Mouse (Mus musculus): ENCODE data around the gene Hist1h3e. TPM values are rescaled to one million over a fixed set of nuclear protein-coding genes. Genes with fewer than 3 reads are reported as not detected.

Gene Hist1h3e
- polyA plus RNA-seq, 1 experiment from 2014 or later = 1.7 TPM

DNA sequence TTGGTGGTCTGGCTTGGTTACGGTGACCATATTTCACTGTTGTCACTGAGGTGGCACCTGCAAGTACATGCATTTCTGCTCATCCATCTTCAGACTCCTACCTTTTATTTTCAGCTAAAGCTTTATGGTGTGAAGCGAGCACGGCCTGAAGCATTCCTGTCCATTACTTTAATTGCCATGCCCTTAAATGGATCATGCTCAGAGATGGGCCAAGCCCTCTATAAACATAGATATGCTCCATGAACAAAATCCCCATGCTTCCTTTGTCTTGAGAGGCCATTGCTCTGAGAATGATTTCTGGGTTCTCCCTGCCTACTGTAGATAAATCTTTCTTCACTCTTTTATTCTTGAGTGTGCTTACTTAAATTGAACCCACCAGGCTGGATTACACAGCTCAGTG lies 42.3 kb upstream of the Hist1h3e start:
- ATAC-seq (no peak), DNase-seq (ENCODE audit: low spot score) (no peak)
- no peaks in the 10 kb centered on the region for H3K27me3 ChIP-seq (replicated peaks; ENCODE audit: insufficient read depth, low read length)
- no peaks in the 10 kb centered on the region for H3K4me1 ChIP-seq (ENCODE audit: insufficient read depth, low read depth, low read length)
- H3K27ac ChIP-seq (ENCODE audit: low read length) = no peak overlapping the region
- H3K4me2 ChIP-seq (replicated peaks; ENCODE audit: low read depth, low read length) = no peak overlapping the region
- 76% methylated on average over 3 of the region's 3 CpGs for WGBS
- H3K9me3 ChIP-seq (ENCODE audit: low read length) = no peaks in the 10 kb centered on the region
- no peaks in the 10 kb centered on the region for H3K36me3 ChIP-seq (ENCODE audit: insufficient read depth, low read length)
- TF ChIP-seq EP300 (IDR thresholded peaks at IDR 0.05) (no peak), CTCF (IDR thresholded peaks at IDR 0.05) (no peak)
- no peak overlapping the region for H3K4me3 ChIP-seq (ENCODE audit: low read depth, low read length)
- H3K9ac ChIP-seq (replicated peaks; ENCODE audit: low read depth) = no peak overlapping the region

DNA sequence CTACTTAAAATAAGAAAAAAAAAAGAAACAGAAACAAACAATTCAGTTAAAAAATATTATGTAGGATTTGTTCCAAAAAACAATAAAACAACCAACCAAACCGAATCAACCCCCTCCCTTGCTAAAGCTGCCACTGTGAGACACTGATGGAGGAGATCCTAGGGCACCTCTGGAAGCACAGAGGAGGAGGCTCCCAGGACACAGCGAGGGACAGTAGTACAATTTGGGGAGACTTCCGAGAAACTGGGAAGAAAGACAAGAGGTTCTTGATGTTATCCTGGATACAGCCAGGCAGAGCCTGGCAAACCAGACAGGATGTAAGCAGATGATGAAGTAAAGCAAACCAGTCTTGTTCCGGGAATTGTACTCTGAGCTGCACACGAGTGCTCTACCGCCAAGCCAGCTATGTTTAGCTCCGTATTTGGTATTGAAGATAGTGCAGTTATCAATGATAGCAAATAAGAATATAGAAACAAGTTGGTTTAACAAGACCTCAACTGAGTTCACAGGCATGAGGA lies 41.1 kb upstream of the Hist1h3e start:
- TF ChIP-seq CTCF (IDR thresholded peaks at IDR 0.05) (no peak), EP300 (IDR thresholded peaks at IDR 0.05) (peak; percentile 76)
- peak; percentile 52 for DNase-seq (ENCODE audit: low spot score)
- no peaks in the 10 kb centered on the region for H3K4me1 ChIP-seq (ENCODE audit: insufficient read depth, low read depth, low read length)
- no peak overlapping the region for H3K9ac ChIP-seq (replicated peaks; ENCODE audit: low read depth)
- ATAC-seq = peak; percentile 62; the same call in 1 of the 2 replicates
- 55% methylated on average over 7 of the region's 7 CpGs for WGBS
- no peak overlapping the region for H3K4me3 ChIP-seq (ENCODE audit: low read depth, low read length)
- no peaks in the 10 kb centered on the region for H3K36me3 ChIP-seq (ENCODE audit: insufficient read depth, low read length)
- H3K27ac ChIP-seq (ENCODE audit: low read length) = no peak overlapping the region
- no peaks in the 10 kb centered on the region for H3K27me3 ChIP-seq (replicated peaks; ENCODE audit: insufficient read depth, low read length)
- H3K9me3 ChIP-seq (ENCODE audit: low read length) = no peaks in the 10 kb centered on the region
- H3K4me2 ChIP-seq (replicated peaks; ENCODE audit: low read depth, low read length) = no peak overlapping the region

DNA sequence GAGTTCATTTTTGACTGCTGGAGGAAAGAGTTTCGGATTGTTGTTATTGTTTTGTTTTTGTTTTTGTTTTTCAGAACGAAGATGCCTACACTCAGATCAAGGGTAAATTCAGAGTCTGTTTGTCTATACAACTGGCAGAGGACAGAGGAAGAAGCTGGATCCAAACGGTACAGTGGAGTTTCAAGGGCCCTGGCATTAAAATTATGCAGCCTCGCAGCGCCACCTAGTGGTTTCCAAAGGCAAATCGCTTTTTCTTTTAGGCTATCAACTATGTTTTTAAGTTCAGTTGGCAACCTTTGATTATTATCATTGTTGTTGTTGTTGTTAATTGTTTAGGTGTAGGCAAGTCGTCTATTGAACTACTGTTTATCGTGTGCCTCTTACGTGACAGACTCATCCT lies 35.8 kb upstream of the Hist1h3e start:
- H3K27ac ChIP-seq (ENCODE audit: low read length) = no peak overlapping the region
- no peak overlapping the region for H3K9ac ChIP-seq (replicated peaks; ENCODE audit: low read depth)
- H3K9me3 ChIP-seq (ENCODE audit: low read length) = no peaks in the 10 kb centered on the region
- H3K36me3 ChIP-seq (ENCODE audit: insufficient read depth, low read length) = no peaks in the 10 kb centered on the region
- DNase-seq (ENCODE audit: low spot score) (peak; percentile 90), ATAC-seq (peak; percentile 56; the same call in 1 of the 2 replicates)
- 4% methylated on average over 9 of the region's 9 CpGs for WGBS
- no peak overlapping the region for H3K4me2 ChIP-seq (replicated peaks; ENCODE audit: low read depth, low read length)
- no peak overlapping the region for H3K4me3 ChIP-seq (ENCODE audit: low read depth, low read length)
- no peaks in the 10 kb centered on the region for H3K4me1 ChIP-seq (ENCODE audit: insufficient read depth, low read depth, low read length)
- TF ChIP-seq CTCF (IDR thresholded peaks at IDR 0.05) (peak; percentile 85), EP300 (IDR thresholded peaks at IDR 0.05) (peak; percentile 67; the same call in 1 of the 2 replicates)
- H3K27me3 ChIP-seq (replicated peaks; ENCODE audit: insufficient read depth, low read length) = no peaks in the 10 kb centered on the region

DNA sequence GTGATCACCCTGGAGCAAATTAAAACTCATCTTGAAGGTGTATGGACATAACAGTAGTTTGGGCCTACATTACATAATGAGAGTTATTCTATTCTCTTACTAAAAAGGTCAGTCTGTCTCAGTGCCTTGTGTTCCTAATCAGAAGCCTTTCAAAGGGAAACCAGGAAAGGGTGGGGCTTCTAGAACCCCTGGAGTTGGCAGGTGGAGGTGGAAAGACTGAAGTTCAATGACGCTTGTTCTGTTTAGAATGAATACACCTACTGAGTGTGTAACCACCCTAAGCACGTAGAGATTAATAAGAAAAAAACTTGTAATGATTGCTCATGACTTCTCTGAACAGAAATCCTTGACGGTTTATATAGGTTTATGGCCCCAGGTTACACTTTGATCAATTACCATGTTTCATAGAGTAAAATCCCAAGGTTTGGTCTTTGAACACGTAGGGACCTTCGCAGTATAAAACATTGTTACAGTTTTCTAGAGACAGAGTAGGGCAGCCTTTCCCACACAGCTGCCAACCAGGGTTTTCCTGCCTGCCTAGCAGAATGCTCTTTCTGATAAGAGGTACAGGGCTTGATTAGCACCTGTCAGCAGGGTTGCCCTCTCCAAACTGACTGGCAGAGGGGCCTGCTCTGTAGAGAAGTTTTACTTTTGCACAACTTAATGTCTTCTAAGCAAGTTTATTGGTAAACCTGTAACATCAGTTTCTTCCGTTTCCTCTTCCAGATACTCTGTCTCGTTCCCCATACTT lies 33.6 kb upstream of the Hist1h3e start:
- no peak for DNase-seq (ENCODE audit: low spot score)
- H3K4me3 ChIP-seq (ENCODE audit: low read depth, low read length) = no peak overlapping the region
- no peak for ATAC-seq
- H3K27me3 ChIP-seq (replicated peaks; ENCODE audit: insufficient read depth, low read length) = no peaks in the 10 kb centered on the region
- no peak for TF ChIP-seq EP300 (IDR thresholded peaks at IDR 0.05)
- TF ChIP-seq CTCF (IDR thresholded peaks at IDR 0.05) = no peak
- WGBS = 79% methylated on average over 7 of the region's 7 CpGs
- H3K9ac ChIP-seq (replicated peaks; ENCODE audit: low read depth) = no peak overlapping the region
- no peaks in the 10 kb centered on the region for H3K36me3 ChIP-seq (ENCODE audit: insufficient read depth, low read length)
- H3K27ac ChIP-seq (ENCODE audit: low read length) = no peak overlapping the region
- no peaks in the 10 kb centered on the region for H3K4me1 ChIP-seq (ENCODE audit: insufficient read depth, low read depth, low read length)
- H3K9me3 ChIP-seq (ENCODE audit: low read length) = no peaks in the 10 kb centered on the region
- H3K4me2 ChIP-seq (replicated peaks; ENCODE audit: low read depth, low read length) = no peak overlapping the region

DNA sequence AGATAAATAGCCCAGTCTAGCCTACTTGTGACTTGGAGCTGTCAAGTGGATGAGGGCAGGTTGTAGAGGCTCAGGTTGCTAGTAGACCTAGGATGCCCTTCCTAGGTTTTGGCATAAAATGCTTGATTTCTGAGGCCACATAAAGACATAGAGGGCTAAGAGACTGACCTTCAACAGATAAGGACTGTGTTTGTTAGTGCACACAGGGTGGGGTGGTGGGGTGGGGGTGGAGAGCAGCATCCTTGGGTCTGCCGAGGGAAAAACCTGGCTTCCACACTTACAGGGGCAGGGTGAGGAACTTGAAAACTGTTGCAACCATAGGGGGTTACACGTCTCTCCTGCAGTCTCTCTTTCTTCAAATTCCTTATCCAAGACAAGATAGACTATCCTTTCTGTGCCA lies 33.0 kb upstream of the Hist1h3e start:
- H3K4me3 ChIP-seq (ENCODE audit: low read depth, low read length) = no peak overlapping the region
- no peak for ATAC-seq
- no peaks in the 10 kb centered on the region for H3K36me3 ChIP-seq (ENCODE audit: insufficient read depth, low read length)
- no peaks in the 10 kb centered on the region for H3K4me1 ChIP-seq (ENCODE audit: insufficient read depth, low read depth, low read length)
- H3K9ac ChIP-seq (replicated peaks; ENCODE audit: low read depth) = no peak overlapping the region
- 81% methylated on average over 2 of the region's 2 CpGs for WGBS
- H3K27me3 ChIP-seq (replicated peaks; ENCODE audit: insufficient read depth, low read length) = no peaks in the 10 kb centered on the region
- TF ChIP-seq CTCF (IDR thresholded peaks at IDR 0.05) = no peak
- TF ChIP-seq EP300 (IDR thresholded peaks at IDR 0.05) = no peak
- no peak overlapping the region for H3K27ac ChIP-seq (ENCODE audit: low read length)
- H3K4me2 ChIP-seq (replicated peaks; ENCODE audit: low read depth, low read length) = no peak overlapping the region
- no peaks in the 10 kb centered on the region for H3K9me3 ChIP-seq (ENCODE audit: low read length)
- no peak for DNase-seq (ENCODE audit: low spot score)

DNA sequence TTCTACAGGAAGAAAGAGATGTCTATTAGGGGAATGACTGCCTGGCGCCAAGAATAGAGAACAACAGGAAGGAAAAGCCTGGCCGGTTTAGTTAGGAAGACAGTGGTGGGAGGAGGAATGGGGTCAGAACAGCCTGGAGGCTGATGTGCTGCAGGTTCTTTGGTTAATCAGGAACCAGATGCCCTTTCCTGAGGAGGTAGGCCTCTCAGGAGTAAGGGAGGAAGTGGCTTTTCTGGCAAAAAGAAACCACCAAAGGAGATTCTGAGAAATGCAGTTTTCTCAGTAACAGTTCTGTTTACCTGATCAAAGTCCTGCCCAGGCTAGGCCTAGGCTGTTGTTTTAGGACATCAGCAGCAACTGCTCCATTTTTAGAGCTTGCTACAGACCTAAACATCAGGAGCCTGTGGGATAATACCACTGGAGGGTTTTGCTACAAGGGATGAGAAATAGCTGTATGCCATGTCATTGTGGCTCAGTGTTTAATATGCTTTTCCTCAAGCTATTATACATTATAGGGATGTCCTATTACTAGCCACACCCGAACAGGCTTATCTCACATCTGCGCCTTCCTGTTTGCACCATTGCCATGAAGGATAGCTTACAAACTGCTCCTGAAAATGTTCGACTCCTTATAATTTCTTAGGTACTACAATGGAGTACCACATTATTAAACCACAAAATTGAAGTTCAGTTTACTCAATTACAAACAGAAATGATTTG lies 31.0 kb upstream of the Hist1h3e start:
- peak; percentile 50 for DNase-seq (ENCODE audit: low spot score)

More for the DNA sequence above, 31.0 kb upstream of the Hist1h3e start:
- no peaks in the 10 kb centered on the region for H3K9me3 ChIP-seq (ENCODE audit: low read length)
- no peak overlapping the region for H3K4me3 ChIP-seq (ENCODE audit: low read depth, low read length)
- H3K9ac ChIP-seq (replicated peaks; ENCODE audit: low read depth) = no peak overlapping the region
- TF ChIP-seq EP300 (IDR thresholded peaks at IDR 0.05) = peak; percentile 62; the same call in 1 of the 2 replicates
- TF ChIP-seq CTCF (IDR thresholded peaks at IDR 0.05) = no peak
- H3K4me1 ChIP-seq (ENCODE audit: insufficient read depth, low read depth, low read length) = no peaks in the 10 kb centered on the region
- WGBS = 50% methylated on average over 5 of the region's 5 CpGs
- H3K4me2 ChIP-seq (replicated peaks; ENCODE audit: low read depth, low read length) = no peak overlapping the region
- peak overlapping the region; percentile 57 for H3K27ac ChIP-seq (ENCODE audit: low read length)
- H3K36me3 ChIP-seq (ENCODE audit: insufficient read depth, low read length) = no peaks in the 10 kb centered on the region
- no peaks in the 10 kb centered on the region for H3K27me3 ChIP-seq (replicated peaks; ENCODE audit: insufficient read depth, low read length)
- ATAC-seq = peak; percentile 83

Measured in lung, postnatal 0 days (tissue).